Mouse (Mus musculus) spleen, adult 12 weeks (tissue): ENCODE data around the gene Rbm47.

Experiments used
- DNase-seq: peaks from one replicate; pipeline ENCODE4 v3.0.0; 2022; ENCODE audit warnings: low spot score

The Rbm47 gene

DNA sequence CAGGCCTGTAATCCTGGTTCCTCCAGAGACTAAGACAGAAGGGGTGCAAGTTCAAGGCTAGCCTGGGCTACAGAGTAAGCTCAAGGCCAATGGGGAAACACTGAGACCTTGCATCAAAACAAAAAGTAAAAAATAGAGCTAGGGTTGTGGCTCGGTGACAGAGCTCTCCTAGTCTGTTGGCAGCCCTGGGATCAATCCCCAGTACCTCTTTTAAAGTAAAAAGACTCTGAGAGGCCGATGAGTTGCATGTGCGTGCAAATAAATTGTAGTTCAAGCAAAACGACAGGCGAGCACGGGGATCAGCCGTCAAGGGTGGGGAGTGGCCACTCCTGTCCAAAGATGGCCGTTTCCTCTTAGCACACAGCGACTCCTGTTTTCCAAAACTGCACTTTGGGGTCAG, 48.0 kb downstream of the Rbm47 start:
- no peak for DNase-seq

DNA sequence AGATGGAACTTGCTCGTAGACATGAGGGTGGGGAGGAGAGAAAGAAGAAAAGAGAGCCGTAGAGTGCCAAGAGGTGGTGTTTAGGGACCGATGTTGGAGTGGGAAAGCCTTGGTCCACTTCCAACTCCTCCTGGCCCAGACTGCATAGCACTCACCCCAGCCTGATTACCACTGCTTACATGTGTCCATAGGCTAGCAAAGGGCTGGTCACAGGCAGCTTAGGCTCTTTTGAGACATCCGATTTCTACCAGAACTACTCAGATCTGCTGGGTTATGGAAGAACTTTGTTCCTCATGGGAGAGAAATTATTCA, 48.9 kb downstream of the Rbm47 start:
- DNase-seq: no peak

DNA sequence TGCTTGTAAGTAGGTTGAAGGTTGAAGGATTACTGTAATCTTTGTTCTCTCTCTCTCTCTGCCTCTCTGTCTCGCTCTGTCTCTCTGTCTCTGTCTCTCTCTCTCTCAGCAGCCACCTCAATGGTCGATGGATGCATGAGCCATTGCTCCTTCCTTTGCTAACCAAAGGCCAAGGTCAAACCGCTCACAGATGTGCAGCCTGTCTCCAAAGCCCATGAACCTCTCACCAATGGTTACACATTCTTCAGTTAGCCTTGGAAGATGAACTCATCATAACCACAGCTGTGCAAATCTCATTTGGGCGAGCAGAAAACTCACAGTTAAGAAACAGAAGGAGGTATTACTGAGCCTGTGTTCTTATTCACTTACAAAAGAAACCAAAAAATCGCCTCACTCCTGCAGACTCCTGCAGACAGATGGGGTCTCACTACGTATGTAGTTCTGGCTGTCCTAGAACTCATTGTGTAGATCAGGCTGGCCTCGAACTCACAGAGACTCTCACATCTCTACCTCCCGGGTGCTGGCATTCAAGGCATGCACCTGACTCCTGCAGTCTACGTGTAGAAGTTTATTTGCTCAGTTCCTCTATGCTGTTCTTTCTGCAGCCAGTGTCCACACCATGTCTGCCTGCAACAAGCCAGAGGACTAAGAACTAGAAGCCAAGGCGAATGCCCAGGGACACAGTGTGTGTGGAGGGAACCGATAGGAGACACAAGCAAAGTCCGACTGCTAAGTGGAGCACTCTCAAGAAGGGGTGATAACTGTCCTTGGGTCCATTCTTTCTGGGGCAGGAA, 49.4 kb downstream of the Rbm47 start:
- DNase-seq: no peak

DNA sequence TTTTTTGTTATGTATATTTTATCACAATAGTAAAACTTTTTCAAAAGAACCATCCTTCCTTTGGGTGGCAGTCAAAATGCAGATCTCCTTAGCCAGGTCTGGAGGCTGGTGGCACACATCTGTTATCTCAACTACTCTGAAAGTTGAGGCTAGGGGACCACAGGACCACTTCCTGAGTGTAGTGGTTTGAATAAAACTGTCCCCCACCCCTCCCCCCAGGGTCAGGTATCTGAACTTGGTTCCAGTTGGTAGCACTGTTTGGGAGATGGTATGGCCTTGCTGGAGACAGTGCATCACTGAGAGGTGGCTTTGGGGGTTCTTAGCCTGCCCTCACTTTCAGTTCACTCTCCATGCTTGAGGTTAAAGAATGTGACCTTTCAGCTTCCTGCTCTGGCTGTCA, 51.7 kb downstream of the Rbm47 start:
- no peak for DNase-seq

DNA sequence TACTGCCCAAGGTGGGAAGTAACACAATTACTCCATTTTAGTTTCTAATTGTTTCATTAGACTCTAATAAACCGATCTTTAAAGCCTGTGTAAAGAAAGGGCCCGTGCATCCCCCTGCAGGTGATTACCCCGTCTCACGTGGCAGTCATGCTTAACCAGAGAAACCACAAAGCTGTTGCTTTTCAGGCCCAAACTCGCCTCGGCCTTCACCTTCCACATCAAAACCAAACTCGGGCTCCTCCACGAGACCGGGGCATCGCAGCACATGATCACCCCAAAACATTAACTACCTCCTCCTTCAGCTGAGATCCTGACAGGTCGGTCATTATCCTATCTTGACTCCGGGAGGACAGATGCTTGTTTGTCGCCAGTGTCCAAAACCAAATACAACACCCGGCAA, 58.2 kb downstream of the Rbm47 start:
- peak; percentile 5 for DNase-seq

DNA sequence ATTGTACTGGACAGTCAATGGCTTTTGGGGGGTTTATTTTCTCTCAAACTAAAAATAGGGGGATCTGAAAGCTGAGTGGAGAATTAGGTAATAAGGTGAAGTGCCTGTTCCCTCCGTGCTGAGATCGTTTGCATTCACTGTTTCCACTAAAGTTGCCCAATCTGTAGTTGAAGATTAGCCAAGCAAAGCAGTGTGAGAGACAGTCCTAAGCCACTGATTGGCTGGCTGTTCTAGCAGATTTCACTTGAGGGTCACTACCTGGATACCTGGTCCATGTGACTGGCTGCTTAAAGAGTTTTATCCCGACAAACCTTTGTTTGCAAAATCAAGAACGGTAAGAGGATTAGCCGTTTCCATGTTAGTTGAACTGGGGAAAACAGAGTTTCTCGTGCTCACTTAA, 58.7 kb downstream of the Rbm47 start:
- DNase-seq: no peak

DNA sequence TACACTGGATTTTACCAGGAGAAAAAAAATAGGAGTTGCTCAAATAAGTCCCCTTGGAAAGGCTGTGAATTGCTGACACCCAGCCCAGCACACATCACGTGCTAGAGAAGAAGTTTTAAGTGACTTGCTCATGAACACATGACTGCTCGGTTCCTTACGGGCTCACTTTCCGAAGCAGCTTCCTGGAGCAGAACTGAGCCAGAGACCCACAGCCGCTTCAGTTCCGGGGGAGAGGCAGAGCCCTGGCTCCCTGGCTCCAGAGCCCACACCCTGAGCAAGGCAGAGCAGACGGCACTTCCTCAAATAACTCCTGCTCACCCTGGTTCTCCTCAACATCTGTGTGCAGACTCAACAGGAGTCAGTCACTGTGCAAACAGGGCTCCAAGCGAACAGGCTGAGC, 60.9 kb downstream of the Rbm47 start:
- no peak for DNase-seq

DNA sequence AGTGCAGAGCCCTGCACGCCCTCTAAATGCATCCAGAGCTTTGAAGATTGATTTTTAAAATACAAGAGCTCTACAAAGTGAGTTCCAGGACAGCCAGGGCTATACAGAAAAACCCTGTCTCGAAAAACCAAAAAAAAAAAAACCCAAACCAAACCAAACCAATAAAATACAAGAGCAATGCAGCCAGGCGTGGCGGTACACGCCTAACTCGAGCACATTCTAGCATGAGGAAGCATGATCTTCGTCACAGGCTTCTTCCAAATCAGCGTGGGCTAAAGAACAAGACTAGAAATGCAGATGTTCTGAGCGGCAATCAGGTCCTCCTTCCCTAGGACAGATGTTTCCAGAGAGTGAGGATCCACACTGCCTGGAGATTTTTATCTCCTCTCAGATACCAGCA, 66.5 kb downstream of the Rbm47 start:
- DNase-seq: no peak

DNA sequence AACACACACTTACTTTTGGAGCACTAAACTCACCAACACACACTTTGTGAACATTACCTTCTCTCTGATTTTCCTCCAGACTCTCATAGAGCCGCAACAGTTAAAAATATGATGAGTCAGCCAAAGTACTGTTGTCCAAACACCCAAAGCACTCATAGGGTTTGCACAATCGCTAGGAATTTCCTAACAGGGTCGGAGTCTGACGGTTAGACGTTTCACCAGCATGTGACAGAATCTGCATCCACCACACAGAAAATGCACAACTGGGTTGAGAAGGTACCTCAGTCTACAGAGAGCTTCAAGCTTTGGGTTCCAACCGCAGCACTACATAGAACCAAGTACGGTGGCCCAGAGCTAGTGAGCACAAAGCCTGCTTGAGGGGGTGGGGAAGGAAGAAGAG, 67.0 kb downstream of the Rbm47 start:
- no peak for DNase-seq

DNA sequence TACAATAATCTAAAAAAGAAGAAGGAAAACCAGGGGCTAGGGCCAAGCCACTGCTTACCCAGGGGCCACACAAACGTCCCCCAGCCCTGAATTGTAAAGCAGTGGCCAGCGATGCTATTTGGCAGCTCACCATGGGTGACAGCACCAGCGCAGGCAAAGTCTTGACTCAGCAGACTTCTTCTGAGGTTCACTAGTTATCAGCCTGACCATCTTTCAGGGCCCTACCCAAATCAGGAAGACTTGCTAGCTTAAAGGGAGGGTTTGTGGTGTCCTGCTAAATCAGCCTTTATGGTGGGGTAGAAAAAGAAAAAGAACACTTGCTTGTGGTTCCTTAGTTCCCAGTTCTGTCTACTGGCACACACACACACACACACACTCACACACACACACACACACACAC, 67.6 kb downstream of the Rbm47 start:
- DNase-seq: no peak

DNA sequence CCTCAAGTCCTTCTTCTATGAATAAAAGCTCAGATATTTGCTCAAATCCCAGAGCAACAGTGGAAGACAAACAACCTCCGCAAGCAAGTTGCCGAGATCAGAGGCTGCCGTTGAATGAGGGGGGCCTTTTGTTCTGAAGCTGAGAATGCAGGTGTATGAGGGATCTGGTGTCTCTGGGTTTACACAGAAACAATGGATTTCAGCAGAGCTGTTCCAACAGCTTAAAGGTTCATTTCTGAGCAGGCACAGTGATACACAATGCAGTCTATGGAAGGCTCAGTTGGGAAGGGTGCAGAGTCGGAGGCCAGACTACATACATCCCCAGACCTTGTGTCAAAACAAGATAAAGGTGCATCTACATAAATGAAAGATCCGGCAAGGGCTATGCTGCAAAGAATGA, 69.5 kb downstream of the Rbm47 start:
- DNase-seq: no peak

DNA sequence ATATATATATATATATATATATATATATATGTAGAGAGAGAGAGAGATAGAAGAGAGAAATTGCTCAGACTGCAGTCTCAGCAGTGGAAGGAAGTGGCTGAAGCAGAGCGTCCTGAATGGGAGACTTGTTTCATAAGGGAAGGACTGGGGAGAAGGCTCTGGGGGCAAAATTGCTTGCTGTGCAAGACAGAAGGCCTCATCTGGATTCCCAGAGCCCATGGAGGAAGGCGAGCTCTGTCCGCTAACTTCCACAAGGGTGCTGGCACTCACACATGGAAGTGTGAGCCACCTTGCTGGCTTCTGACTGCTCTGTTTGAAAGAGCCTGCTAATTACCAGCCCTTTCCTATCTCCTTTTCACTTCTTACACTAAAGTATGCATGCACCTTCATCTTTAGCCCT, 70.1 kb downstream of the Rbm47 start:
- no peak for DNase-seq

DNA sequence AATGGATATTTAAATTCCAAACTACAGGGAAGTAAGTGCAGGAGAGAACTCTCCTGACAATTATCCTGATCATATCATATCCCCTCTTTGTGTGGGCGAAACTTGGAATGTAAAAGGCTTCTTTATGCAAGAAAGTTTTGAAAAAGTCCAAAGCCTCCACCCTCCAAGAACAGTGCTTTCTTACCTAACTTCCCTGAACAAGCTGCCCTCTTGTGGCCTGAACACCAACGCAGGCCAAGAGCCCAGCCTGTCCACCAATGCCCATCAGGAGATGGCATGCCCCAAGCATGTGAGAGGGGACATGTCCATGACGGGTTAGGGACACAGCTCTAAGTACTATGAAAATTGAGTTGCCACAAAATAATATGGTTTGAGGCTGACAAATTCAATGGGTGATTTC, 71.3 kb downstream of the Rbm47 start:
- no peak for DNase-seq

DNA sequence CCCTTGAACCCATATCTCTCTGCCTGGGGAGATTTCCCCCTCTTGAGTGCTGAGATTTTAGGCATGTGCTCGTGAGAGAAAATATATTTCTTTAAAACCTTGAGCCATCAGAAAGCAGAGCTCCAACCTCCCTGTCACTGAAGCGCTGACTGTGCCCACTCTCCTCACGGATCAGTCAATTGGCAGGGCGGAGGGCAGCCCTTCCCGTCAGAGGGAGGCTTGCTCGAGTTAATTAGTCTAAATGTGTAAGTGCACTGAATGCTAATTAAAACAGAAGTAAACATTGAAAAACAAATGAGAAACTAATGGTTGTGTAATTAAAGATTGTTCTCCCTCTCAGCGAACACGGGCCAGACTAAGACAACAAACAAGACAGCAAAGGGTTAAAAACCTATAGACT, 72.6 kb downstream of the Rbm47 start:
- DNase-seq: no peak

DNA sequence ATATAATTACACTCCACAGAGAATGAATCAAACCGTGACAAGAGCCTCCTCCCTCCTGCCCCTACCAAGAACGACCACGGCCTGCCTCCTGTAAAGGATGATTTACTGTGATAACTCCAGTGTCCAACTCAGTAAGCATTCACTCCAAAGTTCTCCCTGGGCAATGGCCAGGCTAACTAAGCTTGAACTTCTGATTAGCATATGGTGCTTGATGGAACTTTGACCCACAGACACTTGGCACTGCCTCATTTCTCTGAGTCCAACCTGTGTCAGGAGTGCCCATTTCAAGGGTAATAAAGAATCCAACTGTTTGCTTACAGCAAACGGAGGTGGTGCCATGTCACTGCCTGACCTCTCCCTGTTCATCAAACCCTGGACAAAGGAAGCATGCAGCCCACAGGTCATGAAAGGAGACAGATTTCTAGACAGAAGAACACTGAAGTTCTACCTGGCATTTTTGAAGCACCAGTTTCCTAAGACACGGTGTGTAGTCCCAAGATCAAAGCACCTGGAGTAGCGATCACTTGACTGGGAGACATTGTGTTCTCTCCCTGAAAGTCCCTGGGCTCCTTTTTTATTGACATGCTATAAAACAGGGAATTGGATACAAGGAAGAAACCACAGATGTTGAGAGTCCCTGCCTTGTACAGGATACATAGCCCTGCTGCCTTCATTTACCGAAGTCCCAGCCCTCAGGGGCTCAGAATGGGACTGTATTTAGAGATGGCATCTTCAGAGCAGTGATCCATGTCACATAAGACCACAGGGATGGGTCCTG, 74.6 kb downstream of the Rbm47 start:
- DNase-seq: no peak

DNA sequence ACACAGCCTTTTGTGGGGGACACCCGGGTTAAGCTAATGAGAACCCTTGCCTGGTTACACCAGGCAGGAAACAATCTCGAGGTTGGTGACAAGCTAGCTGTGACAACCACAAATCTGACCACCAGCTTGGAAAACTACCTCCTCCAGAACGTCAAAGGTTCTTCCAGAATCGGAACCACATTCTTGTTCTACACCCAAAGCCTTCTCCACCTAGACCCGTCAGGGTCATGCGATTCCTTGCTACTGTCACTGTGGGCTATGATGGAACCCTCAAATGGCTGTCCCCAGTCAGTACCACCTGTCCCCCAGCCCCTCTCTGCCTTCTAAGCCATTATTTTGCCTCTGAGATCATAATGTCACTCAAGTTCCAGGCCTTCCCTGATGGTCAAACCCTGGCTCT, 76.8 kb downstream of the Rbm47 start:
- DNase-seq: no peak

DNA sequence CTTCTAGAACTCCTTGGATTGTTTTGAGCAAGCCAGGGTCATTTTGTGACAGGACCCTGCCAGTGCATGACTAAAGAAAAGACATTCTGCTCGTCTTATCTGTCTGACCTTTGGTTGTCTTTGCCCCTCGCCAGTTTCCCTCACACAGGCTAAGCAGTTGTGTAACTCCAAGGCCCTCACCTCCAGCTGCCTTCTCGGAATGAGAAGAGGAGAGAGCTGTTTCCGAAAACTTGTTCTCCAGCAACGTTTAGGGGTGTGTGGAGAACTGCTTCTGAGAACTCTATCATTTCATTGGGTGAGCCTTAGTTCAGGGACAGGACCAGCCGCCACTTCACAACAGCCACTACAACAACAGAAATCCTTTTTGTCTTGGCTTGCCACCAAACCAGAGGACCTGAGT, 77.8 kb downstream of the Rbm47 start:
- no peak for DNase-seq

DNA sequence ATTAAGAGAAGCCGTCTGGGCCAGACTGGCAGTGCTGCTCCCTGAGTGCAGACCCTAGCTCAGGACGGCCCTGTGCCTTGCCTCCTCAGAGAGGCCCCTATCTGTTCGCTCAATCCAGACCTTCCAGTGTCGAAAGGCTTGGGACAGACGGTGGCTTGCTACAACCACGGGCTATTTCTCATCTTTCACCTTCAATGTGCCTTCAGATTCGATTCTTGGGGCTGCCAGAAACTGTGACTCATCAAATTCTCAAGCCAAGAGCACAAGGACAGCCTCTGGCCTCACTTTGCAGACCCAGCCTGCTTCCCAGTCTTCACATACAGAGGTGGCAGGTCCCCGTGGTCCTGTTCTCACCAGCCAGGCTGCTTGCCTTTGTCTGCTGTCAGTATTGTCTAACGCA, 82.9 kb downstream of the Rbm47 start:
- no peak for DNase-seq

DNA sequence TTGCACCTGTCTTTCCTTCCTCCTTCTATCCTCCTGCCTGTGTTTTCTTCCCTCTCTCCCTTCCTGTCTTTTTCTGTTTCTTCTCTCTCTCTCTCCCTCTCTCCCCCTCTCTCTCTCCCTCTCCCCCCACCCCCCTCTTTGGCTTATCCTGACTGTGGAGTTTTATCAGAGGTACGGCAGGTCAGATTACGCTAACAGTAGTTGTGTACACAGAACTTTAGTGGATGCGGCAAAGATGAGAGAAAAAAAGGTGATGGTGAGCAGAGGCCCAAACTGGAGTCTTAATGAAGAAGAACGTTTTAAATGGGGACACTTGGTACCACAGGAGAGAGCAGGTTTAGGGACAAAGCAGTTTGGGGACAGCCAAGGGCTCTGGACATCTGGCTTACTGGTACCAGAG, 83.3 kb downstream of the Rbm47 start:
- no peak for DNase-seq

DNA sequence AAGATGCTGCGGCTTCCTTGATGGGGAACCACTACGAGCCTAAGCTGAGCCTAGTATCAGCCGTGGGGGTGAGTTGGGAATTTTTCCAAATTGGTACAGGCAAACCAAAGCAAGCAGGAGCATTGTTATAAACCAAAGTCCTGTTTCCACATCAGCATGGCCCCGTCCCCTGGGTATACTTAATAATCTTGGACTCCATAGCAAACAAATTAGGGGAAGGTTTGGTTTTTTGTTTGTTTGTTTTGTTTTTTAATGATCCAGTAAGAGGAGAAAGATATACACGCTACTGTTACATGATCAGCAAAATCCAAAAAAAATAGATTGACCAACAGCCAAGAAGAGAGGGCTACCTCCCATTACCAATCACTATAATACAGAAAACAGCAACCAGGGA, 84.0 kb downstream of the Rbm47 start:
- no peak for DNase-seq

DNA sequence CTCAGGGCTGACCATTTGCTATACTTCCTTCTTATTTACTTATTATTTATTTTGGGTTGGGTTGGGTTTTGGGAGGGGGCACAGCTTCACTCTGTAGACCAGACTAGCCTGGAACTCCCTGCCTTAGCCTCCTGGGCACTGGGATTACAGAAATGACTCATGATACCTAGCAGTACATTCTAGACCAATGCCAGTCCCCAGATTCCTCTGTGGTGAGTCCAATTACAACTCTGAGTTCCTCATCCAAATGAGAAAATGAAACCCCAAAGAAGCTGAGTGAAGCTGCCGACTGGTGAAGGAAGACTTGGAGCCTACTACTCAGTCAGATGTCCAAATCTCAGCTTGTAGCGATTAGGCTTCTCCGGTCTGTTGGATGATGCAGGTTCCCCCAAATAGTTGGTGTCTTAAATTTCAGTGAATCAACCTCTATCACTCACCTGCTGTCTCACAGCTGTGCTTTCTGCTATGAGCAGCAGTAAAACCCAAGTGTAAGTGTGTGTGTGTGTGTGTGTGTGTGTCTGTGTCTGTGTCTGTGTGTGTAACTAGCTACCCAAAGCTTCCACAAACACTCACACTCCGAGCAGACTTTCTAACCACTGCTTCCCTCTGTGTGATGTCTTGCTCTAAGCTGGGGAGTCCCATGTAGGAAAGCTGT, 84.5 kb downstream of the Rbm47 start:
- DNase-seq: no peak

DNA sequence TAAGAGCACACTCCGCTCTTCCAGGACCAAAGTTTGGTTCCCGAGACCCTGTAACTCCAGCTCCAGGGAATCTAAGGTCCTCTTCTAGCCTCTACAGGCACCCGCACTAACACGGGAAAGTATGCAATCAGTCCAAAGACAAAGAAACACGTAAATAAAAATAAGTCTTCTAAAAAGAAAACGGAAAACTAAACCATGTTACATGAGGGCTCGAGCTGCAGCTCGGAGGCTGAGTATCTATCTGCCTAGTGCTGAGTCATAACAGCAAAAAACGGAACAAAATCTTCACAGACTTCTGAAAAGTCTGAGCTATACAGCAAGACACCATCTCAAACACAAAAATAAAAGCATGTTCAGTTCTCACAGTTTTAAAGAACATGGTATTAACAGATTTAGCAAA, 86.0 kb downstream of the Rbm47 start:
- no peak for DNase-seq

DNA sequence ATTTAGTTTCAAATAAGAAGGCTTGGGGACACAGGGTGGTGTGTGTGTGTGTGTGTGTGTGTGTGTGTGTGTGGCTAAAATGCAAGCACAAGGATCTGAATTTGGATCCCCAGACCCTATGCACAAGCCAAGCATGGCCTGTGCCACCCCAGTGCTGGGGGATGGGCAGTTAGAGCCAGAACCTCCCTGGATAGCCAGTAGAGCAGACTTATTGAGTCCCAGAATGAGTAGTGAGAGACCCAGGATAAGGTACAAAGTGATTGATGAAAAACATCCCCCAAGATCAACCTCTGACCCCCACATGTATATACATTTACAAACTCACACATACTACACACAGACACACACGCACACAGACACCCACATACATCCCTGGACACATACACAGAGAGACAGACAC, 86.6 kb downstream of the Rbm47 start:
- no peak for DNase-seq

DNA sequence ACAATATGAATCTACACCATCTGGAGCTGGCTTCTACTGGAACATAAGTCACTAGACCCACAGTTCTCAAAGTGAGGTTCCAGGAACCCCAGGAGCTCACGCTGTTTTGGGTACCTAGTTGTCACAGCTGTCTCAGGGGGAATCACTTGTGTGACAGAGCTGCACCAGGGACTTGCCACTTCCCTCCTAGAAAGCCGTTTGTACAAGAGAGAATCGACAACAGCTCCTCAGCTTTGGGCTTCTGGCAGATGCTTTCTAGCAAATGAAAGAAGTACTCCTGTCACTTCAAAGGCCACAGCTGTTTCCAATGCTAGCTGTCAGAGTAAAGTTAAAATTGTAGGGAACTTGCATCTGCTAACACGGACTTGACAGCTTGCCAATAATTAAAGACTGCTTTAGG, 87.4 kb downstream of the Rbm47 start:
- DNase-seq: no peak
